Mouse (Mus musculus) neural tube, embryonic 11.5 days (tissue): ENCODE data around the gene Kcng3. TPM values are rescaled to one million over a fixed set of nuclear protein-coding genes. Genes with fewer than 3 reads are reported as not detected.

Experiments
- ATAC-seq: fragments of 200-750 bp; cut with Nextera tagmentation; 2 replicates; pipeline ENCODE4 v1.8.0; 2017; ENCODE audit warnings: moderate number of reproducible peaks, mild to moderate bottlenecking, moderate TSS enrichment, moderate library complexity; ENCODE audit not compliant: insufficient read depth, low FRiP score, low TSS enrichment
- DNase-seq: peaks from one replicate; pipeline ENCODE4 v3.0.0-alpha.2; 2015; ENCODE audit warnings: low spot score
- H3K27ac ChIP-seq: fragments of 300-500 bp; sonication (generic); 2 replicates; pipeline ENCODE4 v1.5.1; 2014; ENCODE audit warnings: low read depth, mild to moderate bottlenecking, low read length
- H3K27me3 ChIP-seq: fragments of 300-500 bp; sonication (generic); 2 replicates; pipeline ENCODE4 v1.6.1; 2014; ENCODE audit warnings: mild to moderate bottlenecking, low read length, mixed read lengths; ENCODE audit not compliant: control insufficient read depth, insufficient read depth
- H3K36me3 ChIP-seq: fragments of 300-500 bp; sonication (generic); 2 replicates; pipeline ENCODE4 v1.6.1; 2014; ENCODE audit warnings: mild to moderate bottlenecking, low read length, moderate library complexity, mixed read lengths; ENCODE audit not compliant: control insufficient read depth, insufficient read depth
- H3K4me1 ChIP-seq: fragments of 300-500 bp; sonication (generic); 2 replicates; pipeline ENCODE4 v1.6.1; 2014; ENCODE audit warnings: low read length, mixed read lengths; ENCODE audit not compliant: control insufficient read depth, insufficient read depth
- H3K4me2 ChIP-seq: fragments of 300-500 bp; sonication (generic); 2 replicates; pipeline ENCODE4 v1.6.1; 2014; ENCODE audit warnings: low read depth, mild to moderate bottlenecking, moderate library complexity
- H3K4me3 ChIP-seq: fragments of 300-500 bp; sonication (generic); 2 replicates; pipeline ENCODE4 v1.5.1; 2014; ENCODE audit warnings: low read depth, low read length
- H3K9ac ChIP-seq: fragments of 300-500 bp; sonication (generic); 2 replicates; pipeline ENCODE4 v1.6.1; 2014; ENCODE audit warnings: mild to moderate bottlenecking, low read length
- H3K9me3 ChIP-seq: fragments of 300-500 bp; sonication (generic); 2 replicates; pipeline ENCODE4 v1.6.1; 2016; ENCODE audit warnings: low read length; ENCODE audit not compliant: control insufficient read depth
- WGBS: fragments of 180-500 bp; shearing (Covaris S2); extraction: QIAGEN DNeasy Blood & Tissue Kit; methylation state at CpG from one replicate; pipeline ENCODE4 v1.1.7; 2014; 5-methylcytosine and 5-hydroxymethylcytosine counted together
- polyA plus RNA-seq: library from polyadenylated mRNA; unstranded; fragments of >200 nt; fragmentation: Nextera tagmentation; extraction: Ambion mirVana; gene quantifications from 2 replicates; pipeline ENCODE4 v1.2.1, GENCODE M21; 2014

Gene Kcng3
- polyA plus RNA-seq, 1 experiment from 2014 or later: not detected

DNA sequence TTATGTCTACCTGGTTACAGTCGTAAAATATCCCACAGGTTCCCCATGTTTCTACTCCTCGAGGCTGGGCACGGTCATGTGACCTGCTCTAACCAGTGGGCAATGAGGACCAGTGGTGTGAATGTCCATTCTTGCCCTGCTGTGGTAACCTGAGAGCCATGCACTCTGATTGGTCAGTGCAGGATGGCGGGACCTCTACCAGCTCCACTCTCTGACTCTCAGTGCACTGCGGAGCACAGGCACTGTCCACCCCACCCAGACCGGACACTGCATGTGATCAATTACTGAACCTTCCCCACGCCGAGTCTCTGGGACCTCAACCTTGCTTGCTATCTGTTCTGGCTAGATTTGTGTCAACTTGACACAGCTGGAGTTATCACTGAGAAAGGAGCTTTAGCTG lies 37.2 kb downstream of the Kcng3 start:
- Histone ChIP-seq H3K4me3 (no peak overlapping the region), H3K27me3 (no peaks in the 10 kb centered on the region), H3K4me1 (no peaks in the 10 kb centered on the region), H3K9me3 (no peaks in the 10 kb centered on the region), H3K9ac (no peak overlapping the region), H3K36me3 (no peaks in the 10 kb centered on the region), H3K27ac (no peak overlapping the region), H3K4me2 (no peak overlapping the region)
- 79% methylated on average over 8 of the region's 8 CpGs for WGBS
- DNase-seq: no peak
- no peak for ATAC-seq

DNA sequence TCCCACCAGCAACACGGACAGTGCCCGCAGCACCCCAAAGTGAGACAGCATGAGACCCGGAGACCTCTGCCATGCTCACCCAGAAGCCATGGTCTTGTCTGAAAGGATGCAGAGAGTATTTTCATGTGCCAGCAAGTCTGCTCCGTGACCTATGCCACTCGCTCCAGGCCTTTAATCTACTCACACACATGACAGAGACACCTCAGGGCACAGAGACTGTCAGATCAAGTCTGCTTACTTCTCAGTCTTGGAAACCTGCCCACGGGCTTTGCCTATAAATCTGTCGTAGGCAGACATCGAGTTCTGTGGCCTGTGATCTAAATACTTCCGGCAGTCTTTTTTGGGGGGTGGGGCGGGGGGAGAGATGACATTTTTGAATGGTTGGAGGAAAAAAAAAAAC lies 38.3 kb downstream of the Kcng3 start:
- no peaks in the 10 kb centered on the region for H3K36me3 ChIP-seq
- H3K9ac ChIP-seq: no peak overlapping the region
- DNase-seq (no peak), ATAC-seq (no peak)
- H3K27me3 ChIP-seq: no peaks in the 10 kb centered on the region
- no peak overlapping the region for H3K4me2 ChIP-seq
- WGBS: 86% methylated on average over 10 of the region's 10 CpGs
- H3K4me3 ChIP-seq: no peak overlapping the region
- no peak overlapping the region for H3K27ac ChIP-seq
- no peaks in the 10 kb centered on the region for H3K9me3 ChIP-seq
- no peaks in the 10 kb centered on the region for H3K4me1 ChIP-seq

DNA sequence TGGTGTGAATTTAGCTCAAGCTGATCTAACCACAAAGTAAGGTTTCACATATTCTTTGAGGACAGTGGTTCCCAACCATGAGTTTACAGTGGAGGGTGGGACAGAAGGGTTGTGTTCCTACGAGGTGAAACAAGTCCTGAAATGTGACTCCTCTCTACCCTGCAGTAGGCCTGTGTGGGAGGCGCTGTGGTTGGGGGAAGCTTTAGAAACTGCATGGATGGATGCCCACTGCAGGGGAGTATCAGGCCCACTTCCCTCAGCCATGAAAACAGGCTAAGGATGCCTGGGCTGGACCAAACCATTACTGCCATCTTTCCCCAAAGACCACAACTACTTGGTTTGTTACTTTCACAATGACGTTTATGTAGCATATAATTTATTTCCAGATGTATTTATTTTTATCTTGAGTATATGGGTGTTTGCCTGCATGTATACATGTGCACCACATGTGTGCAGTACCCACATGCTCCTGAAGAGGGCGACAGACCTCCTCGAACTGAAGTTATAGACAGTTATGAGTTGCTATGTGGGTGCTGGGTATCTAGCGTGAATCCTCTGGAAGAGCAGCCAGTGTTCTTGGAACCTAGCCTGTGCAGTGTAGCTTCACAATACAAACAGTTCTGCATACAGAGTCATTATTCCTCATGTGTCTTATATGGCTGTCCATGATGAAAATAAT lies 42.9 kb downstream of the Kcng3 start:
- no peak overlapping the region for H3K27ac ChIP-seq
- ATAC-seq: no peak
- H3K9ac ChIP-seq: no peak overlapping the region
- WGBS: 85% methylated on average over 6 of the region's 6 CpGs
- no peak overlapping the region for H3K4me2 ChIP-seq
- no peak overlapping the region for H3K4me3 ChIP-seq
- no peaks in the 10 kb centered on the region for H3K36me3 ChIP-seq
- H3K9me3 ChIP-seq: no peaks in the 10 kb centered on the region
- DNase-seq: no peak
- H3K4me1 ChIP-seq: no peaks in the 10 kb centered on the region
- no peaks in the 10 kb centered on the region for H3K27me3 ChIP-seq

DNA sequence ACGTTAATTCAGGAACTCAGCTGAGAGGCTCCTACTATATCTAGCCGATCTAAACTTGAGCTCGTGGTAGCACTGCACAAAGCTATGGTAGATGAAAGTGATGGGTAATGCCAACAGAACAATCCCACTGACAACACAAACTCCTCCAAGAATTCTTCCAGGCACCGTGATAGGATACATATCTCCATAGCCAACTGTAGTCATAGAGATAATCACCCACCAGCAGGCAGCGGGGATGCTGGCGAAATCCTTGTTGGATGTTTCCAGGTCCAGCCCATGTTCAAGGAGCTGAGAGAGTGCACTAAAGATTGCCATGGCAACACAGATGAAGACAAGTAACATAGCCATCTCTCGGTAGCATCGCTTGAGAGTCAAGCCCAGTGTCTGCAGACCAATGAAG lies 44.0 kb downstream of the Kcng3 start:
- ATAC-seq (no peak), DNase-seq (no peak)
- Histone ChIP-seq H3K9me3 (no peaks in the 10 kb centered on the region), H3K27ac (no peak overlapping the region), H3K36me3 (no peaks in the 10 kb centered on the region), H3K27me3 (no peaks in the 10 kb centered on the region), H3K9ac (no peak overlapping the region), H3K4me1 (no peaks in the 10 kb centered on the region), H3K4me3 (no peak overlapping the region), H3K4me2 (no peak overlapping the region)
- 92% methylated on average over 8 of the region's 8 CpGs for WGBS

DNA sequence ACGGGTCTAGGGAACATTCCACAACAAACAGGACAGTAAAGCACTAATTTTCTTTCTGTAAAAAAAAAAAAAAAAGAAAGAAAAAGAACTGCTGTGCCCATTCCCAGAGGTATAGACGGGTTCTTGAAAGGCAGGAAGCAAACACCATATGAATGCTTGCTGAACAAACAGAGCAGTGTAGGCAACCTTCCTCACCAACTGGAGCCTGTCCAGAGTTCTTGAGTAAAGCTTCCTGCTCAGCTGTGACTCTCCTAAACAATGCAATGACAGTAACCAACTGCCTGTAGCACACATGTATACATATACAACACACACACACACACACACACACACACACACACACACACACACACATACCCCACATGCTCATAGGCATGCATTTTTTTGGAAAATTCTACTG lies 49.1 kb downstream of the Kcng3 start:
- no peaks in the 10 kb centered on the region for H3K36me3 ChIP-seq
- 88% methylated on average over 2 of the region's 2 CpGs for WGBS
- no peak overlapping the region for H3K27ac ChIP-seq
- H3K4me1 ChIP-seq: no peaks in the 10 kb centered on the region
- H3K4me3 ChIP-seq: no peak overlapping the region
- ATAC-seq (no peak), DNase-seq (no peak)
- H3K27me3 ChIP-seq: no peaks in the 10 kb centered on the region
- no peaks in the 10 kb centered on the region for H3K9me3 ChIP-seq
- H3K9ac ChIP-seq: no peak overlapping the region
- no peak overlapping the region for H3K4me2 ChIP-seq

DNA sequence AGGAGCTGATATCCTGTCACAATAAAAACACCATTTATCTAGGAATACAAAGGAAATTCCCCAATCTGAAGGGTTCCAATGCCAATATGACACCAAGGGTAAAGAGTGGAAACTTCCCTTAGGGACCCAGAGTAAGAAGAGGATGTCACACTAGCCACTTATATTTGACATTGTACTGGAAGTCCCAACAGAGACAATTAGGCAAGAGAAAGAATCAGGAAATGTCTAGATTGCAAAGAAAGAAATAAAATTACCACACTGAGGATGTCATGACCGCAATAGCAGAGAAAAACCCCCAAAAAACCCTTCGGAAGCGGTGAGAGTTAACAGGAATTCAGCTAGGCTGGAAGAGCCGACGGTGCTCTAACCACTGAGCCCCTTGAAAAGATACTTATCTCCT lies 51.0 kb downstream of the Kcng3 start:
- DNase-seq: no peak
- H3K4me2 ChIP-seq: no peak overlapping the region
- no peaks in the 10 kb centered on the region for H3K36me3 ChIP-seq
- no peaks in the 10 kb centered on the region for H3K4me1 ChIP-seq
- 92% methylated on average over 5 of the region's 5 CpGs for WGBS
- ATAC-seq: no peak
- no peaks in the 10 kb centered on the region for H3K9me3 ChIP-seq
- H3K4me3 ChIP-seq: no peak overlapping the region
- no peak overlapping the region for H3K27ac ChIP-seq
- no peaks in the 10 kb centered on the region for H3K27me3 ChIP-seq
- H3K9ac ChIP-seq: no peak overlapping the region

DNA sequence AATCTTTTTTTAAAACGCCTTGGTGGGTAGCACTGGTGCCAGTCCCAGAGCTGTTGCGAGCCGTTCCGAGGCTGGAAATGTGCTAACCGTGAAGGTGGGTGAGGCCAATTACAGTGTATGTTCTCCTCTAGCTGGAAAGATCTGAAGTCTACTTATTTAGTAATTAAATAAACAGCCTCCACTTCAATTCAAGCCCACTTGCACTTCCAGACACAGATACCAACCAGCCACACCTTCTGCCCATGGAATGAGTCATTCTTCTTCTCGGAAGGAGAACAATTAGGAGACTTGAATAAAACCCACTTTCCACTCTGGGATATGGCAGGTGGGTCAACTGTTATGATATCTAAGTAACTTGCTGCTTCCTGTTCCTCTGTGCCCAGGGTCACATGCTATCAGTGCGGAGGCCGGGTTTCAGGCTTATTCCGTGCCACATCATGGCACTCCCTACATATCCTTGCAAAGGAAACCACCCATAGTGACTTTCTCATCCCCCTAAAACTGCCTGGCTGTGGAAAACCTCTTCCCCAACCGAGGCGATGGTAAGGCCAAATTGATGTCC lies 54.8 kb downstream of the Kcng3 start:
- Histone ChIP-seq H3K4me3 (no peak overlapping the region), H3K4me1 (no peaks in the 10 kb centered on the region), H3K9ac (no peak overlapping the region), H3K4me2 (no peak overlapping the region), H3K9me3 (no peaks in the 10 kb centered on the region), H3K36me3 (no peaks in the 10 kb centered on the region), H3K27ac (no peak overlapping the region), H3K27me3 (no peaks in the 10 kb centered on the region)
- 96% methylated on average over 11 of the region's 11 CpGs for WGBS
- no peak for DNase-seq
- no peak for ATAC-seq

DNA sequence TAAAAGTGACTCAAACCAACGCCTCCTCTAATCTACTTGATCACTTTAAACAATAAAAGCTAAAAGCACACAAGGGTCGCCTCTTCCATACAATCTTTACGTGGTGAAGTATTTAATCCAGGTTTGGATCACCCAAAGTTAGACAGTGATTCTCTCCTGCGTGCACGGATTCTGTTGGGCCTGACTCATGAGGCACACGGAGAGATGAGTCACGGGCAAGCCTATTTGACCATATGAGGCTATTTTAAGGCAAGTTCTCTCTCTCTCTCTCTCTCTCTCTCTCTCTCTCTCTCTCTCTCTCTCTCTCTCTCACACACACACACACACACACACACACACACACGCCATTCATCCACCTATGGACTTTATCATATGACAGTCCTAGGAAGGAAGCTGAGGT lies 57.1 kb downstream of the Kcng3 start:
- WGBS: 94% methylated on average over 8 of the region's 8 CpGs
- H3K9me3 ChIP-seq: no peaks in the 10 kb centered on the region
- no peak for ATAC-seq

DNA sequence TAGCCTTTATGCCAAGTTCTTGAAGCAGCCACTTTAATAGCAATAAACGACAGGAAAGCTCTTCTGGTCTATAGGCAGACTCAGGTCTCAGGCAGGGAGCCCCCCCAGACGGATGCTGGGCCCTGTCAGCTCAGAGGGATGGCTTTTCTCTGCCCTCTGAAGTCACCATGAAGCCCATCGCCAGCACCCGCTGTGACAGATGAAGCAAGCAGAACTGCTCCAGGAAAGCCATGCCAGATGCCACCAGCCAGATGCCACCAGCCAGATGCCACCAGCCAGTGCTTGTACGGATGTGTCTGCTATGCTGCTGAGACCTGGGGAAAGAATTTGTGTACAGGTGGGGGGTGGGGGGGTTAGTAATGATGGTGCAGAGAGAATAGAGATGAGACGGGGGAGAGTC lies 58.6 kb downstream of the Kcng3 start:
- Histone ChIP-seq H3K27ac (no peak overlapping the region), H3K9me3 (no peaks in the 10 kb centered on the region), H3K4me1 (no peaks in the 10 kb centered on the region), H3K4me3 (no peak overlapping the region), H3K4me2 (no peak overlapping the region), H3K9ac (no peak overlapping the region), H3K27me3 (no peaks in the 10 kb centered on the region), H3K36me3 (no peaks in the 10 kb centered on the region)
- no peak for ATAC-seq
- whole genome bisulfite sequencing: 63% methylated on average over 6 of the region's 6 CpGs
- DNase-seq: no peak

More for the DNA sequence above, 57.1 kb downstream of the Kcng3 start:
- DNase-seq: no peak
- no peaks in the 10 kb centered on the region for H3K36me3 ChIP-seq
- no peak overlapping the region for H3K4me2 ChIP-seq
- no peak overlapping the region for H3K9ac ChIP-seq
- no peak overlapping the region for H3K4me3 ChIP-seq
- H3K27ac ChIP-seq: no peak overlapping the region
- H3K4me1 ChIP-seq: no peaks in the 10 kb centered on the region
- no peaks in the 10 kb centered on the region for H3K27me3 ChIP-seq
